Mouse (Mus musculus) midbrain, embryonic 11.5 days (tissue): ENCODE data around the gene F930015N05Rik. TPM values are rescaled to one million over a fixed set of nuclear protein-coding genes. Genes with fewer than 3 reads are reported as not detected.

Experiments used
- ATAC-seq: fragments of 200-750 bp; cut with Nextera tagmentation; 2 replicates; pipeline ENCODE4 v1.8.0; 2017; ENCODE audit warnings: moderate TSS enrichment, moderate library complexity; ENCODE audit not compliant: low FRiP score
- DNase-seq: peaks from one replicate; pipeline ENCODE4 v3.0.0; 2015; ENCODE audit warnings: low spot score; ENCODE audit errors: missing footprints
- H3K27ac ChIP-seq: fragments of 300-500 bp; sonication (generic); 2 replicates; pipeline ENCODE4 v1.5.1; 2014; ENCODE audit warnings: low read depth, low read length
- H3K27me3 ChIP-seq: fragments of 300-500 bp; sonication (generic); 2 replicates; pipeline ENCODE4 v1.6.1; 2014; ENCODE audit warnings: mild to moderate bottlenecking, low read length, moderate library complexity, mixed read lengths; ENCODE audit not compliant: control insufficient read depth, insufficient read depth
- H3K36me3 ChIP-seq: fragments of 300-500 bp; sonication (generic); 2 replicates; pipeline ENCODE4 v1.6.1; 2014; ENCODE audit warnings: mild to moderate bottlenecking, low read length, moderate library complexity, mixed read lengths; ENCODE audit not compliant: control insufficient read depth, insufficient read depth
- H3K4me1 ChIP-seq: fragments of 300-500 bp; sonication (generic); 2 replicates; pipeline ENCODE4 v1.6.1; 2014; ENCODE audit warnings: low read length; ENCODE audit not compliant: control insufficient read depth, insufficient read depth
- H3K4me2 ChIP-seq: fragments of 300-500 bp; sonication (generic); 2 replicates; pipeline ENCODE4 v1.6.1; 2014; ENCODE audit warnings: mild to moderate bottlenecking, moderate library complexity
- H3K4me3 ChIP-seq: fragments of 300-500 bp; sonication (generic); 2 replicates; pipeline ENCODE4 v1.5.1; 2014; ENCODE audit warnings: low read depth, low read length
- H3K9ac ChIP-seq: fragments of 300-500 bp; sonication (generic); 2 replicates; pipeline ENCODE4 v1.6.1; 2014; ENCODE audit warnings: low read length
- H3K9me3 ChIP-seq: fragments of 300-500 bp; sonication (generic); 2 replicates; pipeline ENCODE4 v1.6.1; 2016; ENCODE audit warnings: low read length; ENCODE audit not compliant: control insufficient read depth
- WGBS: fragments of 180-500 bp; shearing (Covaris S2); extraction: QIAGEN DNeasy Blood & Tissue Kit; methylation state at CpG from one replicate; pipeline ENCODE4 v1.1.7; 2014; 5-methylcytosine and 5-hydroxymethylcytosine counted together
- polyA plus RNA-seq: library from polyadenylated mRNA; unstranded; fragments of >200 nt; fragmentation: Nextera tagmentation; extraction: Ambion mirVana; gene quantifications from 2 replicates; pipeline ENCODE4 v1.2.1, GENCODE M21; 2014

Gene F930015N05Rik
- polyA plus RNA-seq, 1 experiment from 2014 or later: 1.7 TPM

DNA sequence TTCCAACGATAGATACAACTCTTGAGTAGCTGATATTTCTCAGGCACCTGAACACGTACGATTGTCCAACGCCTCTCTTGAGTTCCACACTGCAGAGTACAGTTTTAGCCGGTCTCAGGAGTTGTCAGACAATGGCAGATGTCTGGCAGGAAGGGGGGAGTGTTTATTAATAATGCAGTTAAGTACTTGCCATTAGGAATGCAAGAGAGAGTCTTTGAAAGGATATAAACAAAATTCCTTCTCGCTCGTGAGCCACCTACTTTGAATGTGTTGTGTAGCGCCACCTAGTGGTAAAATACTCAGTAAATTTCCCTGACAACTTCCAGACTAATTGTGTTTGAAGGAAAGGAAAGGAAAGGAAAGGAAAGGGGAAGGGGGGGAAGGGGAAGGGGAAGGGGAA, 5.7 kb upstream of the F930015N05Rik start:
- WGBS: 39% methylated on average over 8 of the region's 8 CpGs
- DNase-seq (peak; percentile 97), ATAC-seq (no peak)
- Histone ChIP-seq H3K9ac (no peak overlapping the region), H3K27me3 (no peaks in the 10 kb centered on the region), H3K4me3 (no peak overlapping the region), H3K4me1 (peaks cover 4% of the 10 kb centered on the region; the same call in 1 of the 2 replicates), H3K36me3 (no peaks in the 10 kb centered on the region), H3K27ac (no peak overlapping the region), H3K9me3 (no peaks in the 10 kb centered on the region), H3K4me2 (no peak overlapping the region)

DNA sequence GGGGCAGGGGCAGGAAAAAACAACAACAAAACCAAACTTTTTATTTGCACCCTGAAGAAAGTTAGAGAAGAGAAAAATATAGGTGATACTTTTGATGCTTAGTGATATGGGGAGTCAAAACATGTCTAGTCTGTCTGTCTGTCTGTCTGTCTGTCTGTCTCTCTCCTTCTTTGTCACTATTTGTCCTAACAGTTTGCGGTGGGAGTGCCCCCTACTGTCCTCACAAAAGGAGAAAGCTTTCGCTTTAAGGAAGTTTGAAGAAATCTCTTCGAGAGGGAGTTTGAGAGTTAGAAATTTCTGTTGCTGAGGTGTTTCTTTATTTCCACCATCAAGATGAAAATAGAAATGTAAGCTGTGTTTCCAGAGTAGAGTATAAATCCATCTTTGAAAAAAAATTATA, 2.5 kb upstream of the F930015N05Rik start:
- H3K4me1 ChIP-seq: peaks cover 9% of the 10 kb centered on the region
- no peaks in the 10 kb centered on the region for H3K36me3 ChIP-seq
- H3K4me2 ChIP-seq: no peak overlapping the region
- no peaks in the 10 kb centered on the region; the same call in 1 of the 2 replicates for H3K27me3 ChIP-seq
- 27% methylated on average over 3 of the region's 3 CpGs for WGBS
- DNase-seq (no peak), ATAC-seq (no peak)
- H3K9me3 ChIP-seq: no peaks in the 10 kb centered on the region
- no peak overlapping the region for H3K4me3 ChIP-seq
- H3K27ac ChIP-seq: no peak overlapping the region
- no peak overlapping the region for H3K9ac ChIP-seq

DNA sequence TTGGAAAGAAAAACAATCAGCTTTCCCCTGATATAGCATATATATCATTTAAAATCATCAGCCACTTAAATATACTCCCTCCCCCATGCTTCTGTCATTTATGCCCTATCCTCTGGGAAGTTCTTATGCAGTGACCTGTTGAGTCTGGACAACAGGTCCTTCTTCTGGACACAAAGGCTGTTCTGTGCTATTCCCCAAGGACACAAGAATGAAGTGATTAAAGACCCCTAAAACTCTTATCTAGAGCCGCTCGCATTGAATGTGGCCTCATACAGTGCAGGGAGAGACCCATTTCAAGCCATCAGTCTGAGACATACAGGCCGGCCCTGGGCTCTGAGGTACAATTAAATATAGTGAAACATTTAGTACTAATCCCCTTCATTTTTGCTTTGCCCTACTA, 1.3 kb upstream of the F930015N05Rik start:
- Histone ChIP-seq H3K9ac (no peak overlapping the region), H3K4me2 (peak overlapping the region; percentile 28; the same call in 1 of the 2 replicates), H3K27ac (no peak overlapping the region), H3K9me3 (no peaks in the 10 kb centered on the region), H3K27me3 (no peaks in the 10 kb centered on the region; the same call in 1 of the 2 replicates), H3K4me1 (peaks cover 9% of the 10 kb centered on the region), H3K36me3 (no peaks in the 10 kb centered on the region), H3K4me3 (peak overlapping the region; percentile 3; the same call in 1 of the 2 replicates)
- ATAC-seq (no peak), DNase-seq (peak; percentile 88)
- WGBS: 19% methylated on average over 3 of the region's 3 CpGs

DNA sequence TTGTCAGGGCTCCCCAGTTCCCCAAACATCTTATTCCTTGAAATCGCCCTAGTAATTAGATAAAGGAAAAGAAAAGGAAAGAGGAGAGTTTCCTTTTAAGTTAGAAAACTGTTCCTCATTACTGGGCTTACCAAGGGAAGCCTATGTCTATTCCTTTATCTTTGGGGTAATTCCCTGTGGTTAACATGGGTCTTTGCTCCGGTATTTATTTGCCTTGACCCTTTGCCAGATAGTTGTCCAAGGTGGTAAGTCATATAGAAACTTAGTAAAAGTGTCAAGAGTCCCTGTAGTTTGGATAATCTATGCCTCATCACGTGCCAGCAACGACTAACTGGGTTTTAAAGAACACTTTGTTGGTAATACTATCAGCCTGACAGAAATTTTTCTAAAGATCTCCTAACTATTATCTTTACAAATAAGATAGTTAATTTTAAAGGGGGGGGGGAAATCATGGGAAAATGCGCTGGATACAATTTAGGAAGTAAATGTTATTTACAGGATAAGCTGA, 392 bp upstream of the F930015N05Rik start:
- Histone ChIP-seq H3K36me3 (no peaks in the 10 kb centered on the region), H3K9ac (peak overlapping the region; percentile 91), H3K4me2 (peak overlapping the region; percentile 97), H3K4me1 (peaks cover 6% of the 10 kb centered on the region; the same call in 1 of the 2 replicates), H3K4me3 (peak overlapping the region; percentile 66), H3K27me3 (no peaks in the 10 kb centered on the region; the same call in 1 of the 2 replicates), H3K9me3 (no peaks in the 10 kb centered on the region), H3K27ac (no peak overlapping the region)
- peak; percentile 95 for DNase-seq
- no peak for ATAC-seq
- WGBS: 14% methylated on average over 5 of the region's 5 CpGs

DNA sequence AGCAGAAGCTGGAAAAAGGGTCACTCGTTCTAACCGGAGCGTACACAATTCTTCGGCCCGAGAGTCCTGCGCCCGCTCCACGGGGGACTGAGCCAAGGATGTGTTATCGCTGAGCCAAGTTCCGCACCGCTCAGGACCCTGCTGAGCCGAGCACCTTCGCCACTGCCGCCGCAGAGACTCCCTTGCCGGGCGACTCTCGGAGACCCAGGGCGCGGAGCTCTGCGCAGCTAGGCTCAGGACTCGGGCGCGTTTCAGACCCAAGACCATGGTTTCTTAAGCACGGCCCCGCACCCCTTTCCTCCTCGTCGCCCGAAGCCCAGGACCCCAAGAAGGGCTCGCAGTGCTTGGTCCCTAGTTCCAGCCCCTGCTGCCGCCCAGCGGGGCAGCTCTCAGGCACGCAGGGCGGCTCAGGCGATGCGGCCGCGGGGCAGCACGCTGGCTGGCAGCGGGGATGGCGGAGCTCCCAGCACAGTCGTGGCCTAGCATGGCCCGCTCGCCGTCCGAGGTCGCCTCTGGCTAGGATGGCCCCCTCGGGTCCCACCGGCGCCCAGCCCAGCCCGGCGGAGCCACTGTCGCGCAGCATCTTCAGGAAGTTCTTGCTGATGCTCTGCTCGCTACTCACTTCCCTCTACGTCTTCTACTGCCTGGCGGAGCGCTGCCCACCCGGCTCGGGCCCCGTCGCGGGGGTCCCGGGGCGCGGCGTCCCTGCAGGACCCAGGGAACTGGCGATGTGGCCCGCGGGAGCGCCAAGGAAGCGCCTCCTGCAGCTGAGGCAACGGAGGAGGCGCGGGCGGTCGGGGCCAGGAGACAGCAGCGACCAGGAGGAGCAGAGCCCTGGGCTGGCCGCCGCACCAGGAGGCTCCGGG, 674 bp downstream of the F930015N05Rik start:
- peak overlapping the region; percentile 66 for H3K4me3 ChIP-seq
- peaks cover 6% of the 10 kb centered on the region; the same call in 1 of the 2 replicates for H3K4me1 ChIP-seq
- WGBS: under 1% methylated on average over 79 of the region's 81 CpGs
- ATAC-seq: peak; percentile 65
- H3K9ac ChIP-seq: peak overlapping the region; percentile 91
- H3K27me3 ChIP-seq: no peaks in the 10 kb centered on the region; the same call in 1 of the 2 replicates
- peak overlapping the region; percentile 59 for H3K27ac ChIP-seq
- peak overlapping the region; percentile 97 for H3K4me2 ChIP-seq
- peak; percentile 98 for DNase-seq
- no peaks in the 10 kb centered on the region for H3K36me3 ChIP-seq
- H3K9me3 ChIP-seq: no peaks in the 10 kb centered on the region

DNA sequence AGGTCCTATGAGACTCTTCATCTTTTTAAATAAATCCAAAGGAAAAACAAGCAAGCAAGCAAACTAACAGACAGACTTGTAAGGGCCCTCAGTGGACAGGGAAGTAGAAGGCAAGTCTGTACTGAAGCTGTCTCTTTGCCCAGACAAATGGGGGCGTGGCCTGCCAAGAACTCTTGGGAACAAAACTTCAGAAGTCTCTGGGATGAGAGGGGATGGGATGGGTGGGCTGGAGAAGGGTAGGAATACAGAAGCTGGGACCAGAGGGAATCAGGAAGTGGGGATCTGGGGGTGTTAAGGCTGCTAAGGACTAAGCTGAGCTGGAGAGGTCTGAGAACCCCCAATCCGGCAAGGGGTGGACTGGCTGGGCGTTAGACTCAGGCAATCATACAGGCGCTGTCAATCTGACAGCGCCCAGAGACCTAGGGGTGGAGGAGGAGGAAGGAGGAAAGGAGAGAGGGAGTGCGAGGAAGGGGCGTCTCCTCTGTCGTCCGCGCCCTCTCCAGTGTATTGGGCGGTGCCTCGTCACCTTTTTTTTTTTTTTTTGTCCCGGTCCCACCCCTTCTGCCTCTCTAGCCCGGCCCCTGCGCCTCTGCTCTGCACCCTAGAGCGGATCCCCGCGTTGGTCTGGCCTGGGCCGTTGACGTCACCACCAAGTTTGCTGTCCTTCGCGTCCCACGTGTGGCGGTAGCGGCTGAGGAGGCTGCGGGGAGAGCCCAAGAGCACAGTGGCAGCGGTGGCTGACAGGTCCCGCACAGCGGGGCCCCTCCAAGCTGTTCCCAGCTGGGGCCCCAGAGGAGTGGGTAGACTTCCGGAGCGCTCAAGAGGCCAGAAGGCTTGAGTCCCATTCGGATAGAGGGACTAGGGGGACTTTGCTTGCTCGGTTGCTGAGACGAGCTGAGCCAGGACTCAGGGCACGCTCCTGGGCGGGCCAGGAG, 1.6 kb downstream of the F930015N05Rik start, which contains the start of gene Hs3st3a1:
TSS of gene Hs3st3a1 (plus strand) at position 722 of the 935 bp plus-strand sequence.
- Histone ChIP-seq H3K4me1 (peaks cover 6% of the 10 kb centered on the region; the same call in 1 of the 2 replicates), H3K4me2 (peak within 1 kb of the TSS; percentile 97), H3K36me3 (no peaks in the 10 kb centered on the region), H3K9ac (peak within 1 kb of the TSS; percentile 91), H3K9me3 (no peaks in the 10 kb centered on the region), H3K4me3 (peak within 1 kb of the TSS; percentile 66), H3K27me3 (no peaks in the 10 kb centered on the region; the same call in 1 of the 2 replicates), H3K27ac (peak within 1 kb of the TSS; percentile 59)
- ATAC-seq (peak; percentile 90), DNase-seq (peak; percentile 98)
- 0% methylated on average over 36 of the region's 36 CpGs for WGBS

DNA sequence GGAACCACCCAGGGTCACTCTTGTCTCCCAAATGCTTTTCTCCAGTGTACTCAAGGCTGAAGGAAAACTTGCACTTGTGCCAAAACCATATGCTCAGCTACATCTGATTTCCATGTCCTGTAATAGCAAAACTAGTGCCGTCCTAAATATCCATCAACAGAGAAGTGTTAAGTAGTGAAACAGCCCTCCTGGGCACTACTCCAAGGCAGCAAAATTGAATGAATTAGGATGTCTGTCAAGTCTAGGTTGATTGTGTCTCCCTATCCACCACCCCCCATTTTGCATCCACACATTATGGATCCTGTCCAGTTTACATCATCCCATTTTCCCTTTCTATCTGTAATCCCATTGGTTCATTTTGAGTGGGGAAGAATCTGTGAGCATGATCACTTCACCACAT, 17.5 kb downstream of the F930015N05Rik start:
- no peak overlapping the region for H3K4me2 ChIP-seq
- WGBS: 84% methylated on average over 1 of the region's 1 CpGs
- no peaks in the 10 kb centered on the region for H3K4me1 ChIP-seq

DNA sequence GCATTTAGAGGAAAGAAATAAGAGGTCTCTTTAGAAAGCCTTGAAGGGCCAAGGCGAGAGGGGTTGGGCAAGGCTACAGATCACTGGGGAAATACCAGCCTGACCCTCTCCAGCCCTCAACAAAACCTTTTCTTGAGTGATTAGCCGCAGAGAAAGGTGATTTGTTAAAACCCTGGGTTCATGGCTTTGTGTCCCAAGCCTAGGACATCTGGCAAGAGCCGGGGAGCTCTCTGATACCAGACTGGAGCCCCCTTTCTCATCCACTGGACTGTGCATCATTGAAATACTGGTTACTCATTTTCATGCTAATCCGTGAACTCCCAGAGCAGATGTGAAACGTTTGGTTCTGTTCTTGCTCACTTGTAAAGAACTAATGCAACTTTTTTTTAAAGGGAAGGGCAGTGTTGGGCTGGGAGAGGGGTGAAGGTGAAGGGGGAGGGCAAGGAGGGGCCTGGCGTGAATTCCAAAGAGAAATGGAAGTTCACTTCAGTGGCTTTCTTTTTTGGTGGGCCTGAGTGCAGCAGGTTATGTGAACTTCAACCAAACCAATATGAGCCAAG, 35.8 kb downstream of the F930015N05Rik start:
- Histone ChIP-seq H3K27me3 (no peaks in the 10 kb centered on the region), H3K36me3 (no peaks in the 10 kb centered on the region), H3K9ac (no peak overlapping the region), H3K4me2 (no peak overlapping the region), H3K27ac (peak overlapping the region; percentile 47; the same call in 1 of the 2 replicates), H3K4me3 (no peak overlapping the region), H3K4me1 (peaks cover 30% of the 10 kb centered on the region), H3K9me3 (no peaks in the 10 kb centered on the region)
- ATAC-seq (peak; percentile 74; the same call in 1 of the 2 replicates), DNase-seq (no peak)
- 20% methylated on average over 6 of the region's 6 CpGs for WGBS

More for the DNA sequence above, 17.5 kb downstream of the F930015N05Rik start:
- Histone ChIP-seq H3K9ac (no peak overlapping the region), H3K9me3 (no peaks in the 10 kb centered on the region), H3K27me3 (no peaks in the 10 kb centered on the region), H3K27ac (no peak overlapping the region), H3K4me3 (no peak overlapping the region), H3K36me3 (no peaks in the 10 kb centered on the region)
- peak; percentile 49 for DNase-seq
- no peak for ATAC-seq
